Mouse (Mus musculus) cerebellum, adult 2 months (tissue): ENCODE results near the gene Erbin.

Source experiments
- CTCF ChIP-seq: fragments of 200-500 bp; IDR thresholded peaks from 2 replicates; pipeline ENCODE4 v1.5.1; 2011; ENCODE audit warnings: low read depth, mild to moderate bottlenecking, control low read depth, low read length, moderate library complexity, borderline replicate concordance; ENCODE audit not compliant: insufficient read depth
- POLR2A ChIP-seq: fragments of 200-500 bp; IDR thresholded peaks from 2 replicates; pipeline ENCODE4 v1.6.1; 2011; ENCODE audit warnings: low read length, control low read depth, borderline replicate concordance; ENCODE audit not compliant: insufficient read depth

- TF ChIP-seq CTCF (no peak), POLR2A (no peak)
Observed at GRCm38 (mm10) chr13:103919234-103919955, 919 bp downstream of the Erbin start.
